Mouse (Mus musculus): ENCODE data around the gene 4930523C07Rik.

4930523C07Rik gene

GRCm38 (mm10) chr1:160046786-160047185, 2.6 kb downstream of the 4930523C07Rik start:
- no peak for DNase-seq

- DNase-seq = no peak
These were observed 3.3 kb downstream of the 4930523C07Rik start for GRCm38 (mm10) chr1:160047481-160047931.

DNA sequence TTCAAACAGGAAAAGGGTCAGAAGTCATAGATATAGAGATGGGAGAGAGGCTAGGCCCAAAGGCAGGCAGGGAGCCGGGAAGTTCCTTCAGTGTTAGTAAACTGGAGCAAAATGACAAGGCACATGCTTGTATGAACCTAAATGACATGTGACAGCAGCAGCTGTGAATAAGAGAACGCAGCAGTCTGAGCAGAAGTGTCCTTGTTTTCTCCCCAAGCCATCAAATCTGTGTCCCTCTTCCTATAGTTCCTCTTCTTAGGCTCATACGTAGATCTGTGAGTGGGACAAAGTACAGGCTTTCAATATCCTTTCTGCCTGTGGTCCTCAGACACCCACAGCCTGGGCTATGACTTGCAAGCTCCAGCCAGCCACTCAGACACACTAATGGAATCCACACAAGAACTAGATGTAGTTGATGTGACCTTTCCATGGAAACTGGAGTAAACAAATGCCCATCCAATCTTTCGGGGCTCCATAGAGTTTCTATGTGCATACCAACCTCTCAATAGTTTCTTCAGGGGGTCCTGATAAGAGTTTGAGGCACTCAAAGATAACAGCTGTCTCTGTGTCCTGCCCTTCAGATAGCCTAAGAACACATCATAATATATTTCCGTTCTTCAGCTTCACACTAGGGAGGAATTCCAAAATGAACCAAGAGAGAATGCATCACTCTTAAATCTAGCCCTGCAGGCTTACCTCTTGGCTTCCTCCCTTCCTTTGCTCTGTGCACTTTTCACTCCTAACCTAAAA, 5.1 kb downstream of the 4930523C07Rik start:
- no peak for DNase-seq

DNA sequence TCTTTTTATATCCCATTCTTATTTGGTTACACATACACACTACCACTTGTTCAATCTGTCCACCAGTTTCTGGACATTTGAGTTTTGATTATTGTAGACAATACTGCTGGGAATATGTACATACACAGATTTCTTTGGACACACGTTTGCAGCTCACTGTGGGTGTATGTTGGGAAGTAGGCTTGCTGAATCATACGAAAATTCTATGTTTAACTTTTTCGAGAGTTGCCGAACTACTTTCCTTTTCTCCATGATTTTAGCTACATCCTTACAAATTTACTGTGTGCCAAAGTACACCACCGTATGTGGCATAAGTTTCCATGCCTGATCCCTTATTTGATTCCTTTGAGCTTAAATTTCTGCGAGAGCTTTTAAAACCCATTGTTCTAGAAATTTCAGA, 6.7 kb downstream of the 4930523C07Rik start:
- DNase-seq = no peak

GRCm38 (mm10) chr1:160052556-160053315, 8.6 kb downstream of the 4930523C07Rik start:
- DNase-seq = no peak

- no peak for DNase-seq
These were observed 9.5 kb downstream of the 4930523C07Rik start for GRCm38 (mm10) chr1:160053510-160054305.

GRCm38 (mm10) chr1:160054366-160055078, 10.3 kb downstream of the 4930523C07Rik start:
- no peak for DNase-seq

- no peak for DNase-seq
These were observed 13.5 kb downstream of the 4930523C07Rik start for GRCm38 (mm10) chr1:160057657-160058056.

DNA sequence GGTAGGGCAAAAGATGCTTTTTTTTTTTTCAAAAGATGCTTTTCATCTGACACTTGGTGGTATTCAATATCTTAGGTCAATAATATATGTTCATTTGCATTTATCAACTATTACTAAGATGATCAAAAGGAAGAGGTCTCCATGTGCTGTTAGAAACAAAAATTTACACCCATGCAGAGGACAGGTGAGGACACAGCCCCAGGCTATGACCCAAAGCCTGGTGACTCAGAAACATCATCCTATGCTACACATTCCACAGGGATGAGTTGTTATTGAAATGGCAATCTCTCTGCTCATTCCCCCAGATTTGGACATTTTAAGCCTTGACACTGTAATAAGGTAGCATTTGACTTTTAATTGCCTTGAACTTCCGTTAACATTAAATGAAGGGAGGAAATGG, 15.7 kb downstream of the 4930523C07Rik start:
- DNase-seq = no peak

GRCm38 (mm10) chr1:160060542-160060941, 16.4 kb downstream of the 4930523C07Rik start:
- DNase-seq = no peak

GRCm38 (mm10) chr1:160061321-160061720, 17.1 kb downstream of the 4930523C07Rik start:
- DNase-seq = no peak

GRCm38 (mm10) chr1:160061725-160062366, 17.7 kb downstream of the 4930523C07Rik start:
- no peak for DNase-seq

GRCm38 (mm10) chr1:160064547-160065144, 20.5 kb downstream of the 4930523C07Rik start:
- no peak for DNase-seq

- DNase-seq = no peak
These were observed 34.9 kb downstream of the 4930523C07Rik start for GRCm38 (mm10) chr1:160078882-160079661.

DNA sequence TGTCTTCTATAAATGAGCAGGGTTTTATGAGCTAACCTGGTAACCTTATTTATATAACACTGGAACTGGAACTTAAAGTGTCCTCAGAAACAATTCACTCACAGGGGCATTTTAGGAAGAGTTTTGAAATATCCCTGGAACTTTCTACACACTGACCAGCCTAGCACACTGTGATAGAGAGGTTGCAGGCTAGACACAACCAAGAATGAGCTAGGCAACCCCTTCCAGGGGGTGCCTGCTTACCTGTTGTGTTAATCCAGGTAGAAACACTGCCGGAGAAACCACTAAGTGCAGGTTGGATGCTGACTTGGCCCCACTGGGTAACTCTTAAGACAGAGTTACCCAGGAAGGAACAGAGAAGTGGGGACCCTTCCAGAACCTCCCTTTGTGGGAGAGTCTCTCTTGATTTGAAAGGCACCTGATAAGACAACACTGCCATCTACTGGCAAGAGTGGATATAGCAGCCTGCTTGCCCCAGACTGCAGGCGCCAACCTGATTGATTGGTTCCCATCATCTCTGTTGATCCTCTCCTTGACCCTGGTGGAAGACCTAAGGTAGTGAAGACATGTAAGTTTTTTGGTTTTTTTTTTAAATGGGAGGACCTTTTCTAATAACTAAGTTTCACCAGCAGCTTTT, 36.7 kb downstream of the 4930523C07Rik start:
- DNase-seq = peak; percentile 53

DNA sequence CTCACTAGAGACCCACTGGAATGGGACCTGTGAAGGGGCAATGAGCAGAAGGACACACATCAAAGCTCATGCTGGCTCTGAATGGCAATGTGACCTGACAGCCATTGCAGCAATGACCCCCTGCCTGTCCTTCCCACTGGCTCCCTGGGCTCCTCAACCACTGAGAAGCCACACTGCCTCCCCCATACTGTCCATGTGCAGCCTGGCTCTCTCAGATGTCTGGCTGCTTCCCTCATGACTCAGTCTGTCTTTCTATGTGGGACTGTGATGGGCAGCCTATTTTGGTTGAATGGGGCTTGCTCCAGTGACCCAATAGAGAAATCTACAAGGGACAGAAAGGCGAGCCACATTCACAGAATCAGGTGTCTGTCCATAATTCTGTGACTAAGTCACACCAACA, 38.5 kb downstream of the 4930523C07Rik start:
- DNase-seq = no peak

DNA sequence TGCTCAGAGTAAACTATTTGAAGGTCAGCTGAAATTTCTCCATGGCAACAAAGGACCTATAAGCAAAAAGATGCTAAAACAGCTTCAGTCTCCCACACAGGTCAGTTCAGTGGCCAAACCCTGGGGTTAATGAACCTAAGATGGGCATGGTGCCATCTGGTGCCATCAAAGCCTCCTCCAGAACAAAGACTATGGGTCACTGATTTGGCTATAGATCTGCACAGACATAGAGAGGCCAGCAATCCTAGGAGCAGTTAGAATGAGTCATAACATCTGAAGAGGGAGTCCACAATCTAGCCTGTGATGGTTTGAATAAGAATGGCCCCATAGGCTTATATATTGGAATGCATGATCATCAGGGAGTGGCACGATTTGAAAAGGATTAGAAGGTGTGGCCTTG, 40.1 kb downstream of the 4930523C07Rik start:
- DNase-seq = no peak

GRCm38 (mm10) chr1:160086651-160087050, 42.5 kb downstream of the 4930523C07Rik start:
- DNase-seq = no peak

GRCm38 (mm10) chr1:160099659-160100302, 55.6 kb downstream of the 4930523C07Rik start:
- no peak for DNase-seq

DNA sequence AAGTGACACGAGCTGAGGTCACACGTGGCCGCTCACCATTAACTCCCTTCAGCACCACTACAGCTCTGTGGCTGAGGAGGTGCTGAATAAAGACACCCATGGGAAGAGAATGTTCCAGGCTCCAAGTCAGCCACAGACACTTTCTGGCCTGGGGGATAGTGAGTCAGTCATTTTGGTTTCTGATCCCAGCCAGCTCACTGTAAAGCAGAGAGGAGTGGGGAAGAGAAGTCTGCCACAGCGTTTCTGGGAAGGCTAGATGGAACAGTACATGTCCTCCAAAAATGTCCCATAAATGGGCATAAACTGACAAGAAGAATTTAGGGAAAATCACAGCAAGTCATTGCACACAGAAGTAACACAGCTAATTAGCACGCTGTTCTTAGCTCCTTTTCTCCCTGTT, 56.8 kb downstream of the 4930523C07Rik start:
- DNase-seq = no peak
